Mouse (Mus musculus) forebrain, embryonic 13.5 days (tissue): ENCODE measurements around the gene St6gal1. TPM values are rescaled to one million over a fixed set of nuclear protein-coding genes. Genes with fewer than 3 reads are reported as not detected.

ENCODE experiments used
- ATAC-seq: fragments of 200-750 bp; cut with Nextera tagmentation; 2 replicates; pipeline ENCODE4 v1.8.0; 2017
- H3K27ac ChIP-seq: fragments of 300-500 bp; sonication (generic); 2 replicates; pipeline ENCODE4 v1.5.1; 2015; ENCODE audit warnings: inconsistent platforms, mild to moderate bottlenecking, moderate library complexity
- H3K27me3 ChIP-seq: fragments of 300-500 bp; sonication (generic); 2 replicates; pipeline ENCODE4 v1.6.1; 2015; ENCODE audit warnings: mild to moderate bottlenecking, inconsistent platforms
- H3K36me3 ChIP-seq: fragments of 300-500 bp; sonication (generic); 2 replicates; pipeline ENCODE4 v1.6.1; 2015; ENCODE audit warnings: mild to moderate bottlenecking, inconsistent platforms; ENCODE audit not compliant: poor library complexity, severe bottlenecking
- H3K4me1 ChIP-seq: fragments of 300-500 bp; sonication (generic); 2 replicates; pipeline ENCODE4 v1.6.1; 2015; ENCODE audit warnings: inconsistent platforms
- H3K4me2 ChIP-seq: fragments of 300-500 bp; sonication (generic); 2 replicates; pipeline ENCODE4 v1.6.1; 2015; ENCODE audit warnings: inconsistent platforms, mild to moderate bottlenecking, moderate library complexity
- H3K4me3 ChIP-seq: fragments of 300-500 bp; sonication (generic); 2 replicates; pipeline ENCODE4 v1.5.1; 2015; ENCODE audit warnings: mild to moderate bottlenecking, inconsistent platforms
- H3K9ac ChIP-seq: fragments of 300-500 bp; sonication (generic); 2 replicates; pipeline ENCODE4 v1.6.1; 2015; ENCODE audit warnings: mild to moderate bottlenecking, inconsistent platforms
- H3K9me3 ChIP-seq: fragments of 300-500 bp; sonication (generic); replicated peaks from 2 replicates; pipeline ENCODE4 v1.6.1; 2016; ENCODE audit warnings: inconsistent platforms
- WGBS: fragments of 180-500 bp; shearing (Covaris S2); methylation state at CpG from one replicate; pipeline ENCODE4 v1.1.7; 2015; 5-methylcytosine and 5-hydroxymethylcytosine counted together
- polyA plus RNA-seq: library from polyadenylated mRNA; unstranded; fragments of >200 nt; fragmentation: Nextera tagmentation; extraction: Ambion mirVana; gene quantifications from 2 replicates; pipeline ENCODE4 v1.2.1, GENCODE M21; 2015

The St6gal1 gene
- polyA plus RNA-seq, 1 experiment from 2014 or later, result 39.5 TPM

- Histone ChIP-seq H3K4me2 (no peak overlapping the region), H3K27me3 (no peaks in the 10 kb centered on the region), H3K4me3 (no peak overlapping the region), H3K4me1 (no peaks in the 10 kb centered on the region), H3K36me3 (peaks cover 31% of the 10 kb centered on the region), H3K9ac (no peak overlapping the region), H3K9me3 (no peaks in the 10 kb centered on the region), H3K27ac (no peak overlapping the region)
- ATAC-seq, result no peak
- 78% methylated on average over 6 of the region's 6 CpGs for WGBS
Measured at GRCm38 (mm10) chr16:23333875-23334551, 109.5 kb downstream of the St6gal1 start.

- 82% methylated on average over 4 of the region's 4 CpGs for WGBS
- Histone ChIP-seq H3K27me3 (no peaks in the 10 kb centered on the region), H3K4me3 (no peak overlapping the region), H3K9ac (no peak overlapping the region), H3K4me2 (no peak overlapping the region), H3K36me3 (peaks cover 35% of the 10 kb centered on the region), H3K4me1 (no peaks in the 10 kb centered on the region), H3K27ac (no peak overlapping the region), H3K9me3 (no peaks in the 10 kb centered on the region; the same call in 1 of the 2 replicates)
- ATAC-seq, result no peak
Measured at GRCm38 (mm10) chr16:23337317-23337716, 112.8 kb downstream of the St6gal1 start.

- 97% methylated on average over 2 of the region's 2 CpGs for WGBS
Measured at GRCm38 (mm10) chr16:23341254-23341653, 116.7 kb downstream of the St6gal1 start.

GRCm38 (mm10) chr16:23350802-23351201, 126.3 kb downstream of the St6gal1 start:
- no peak overlapping the region for H3K27ac ChIP-seq

More at GRCm38 (mm10) chr16:23341254-23341653, 116.7 kb downstream of the St6gal1 start:
- ATAC-seq, result no peak
- Histone ChIP-seq H3K4me3 (no peak overlapping the region), H3K4me2 (no peak overlapping the region), H3K27ac (no peak overlapping the region), H3K36me3 (peaks cover 39% of the 10 kb centered on the region), H3K9me3 (no peaks in the 10 kb centered on the region; the same call in 1 of the 2 replicates), H3K27me3 (no peaks in the 10 kb centered on the region), H3K4me1 (no peaks in the 10 kb centered on the region), H3K9ac (no peak overlapping the region)

GRCm38 (mm10) chr16:23361031-23361430, 136.5 kb downstream of the St6gal1 start:
- H3K36me3 ChIP-seq, result peaks cover 44% of the 10 kb centered on the region

More at GRCm38 (mm10) chr16:23350802-23351201, 126.3 kb downstream of the St6gal1 start:
- Histone ChIP-seq H3K4me1 (peaks cover 13% of the 10 kb centered on the region), H3K36me3 (peaks cover 12% of the 10 kb centered on the region; the same call in 1 of the 2 replicates), H3K9me3 (no peaks in the 10 kb centered on the region), H3K4me2 (no peak overlapping the region), H3K4me3 (no peak overlapping the region), H3K27me3 (no peaks in the 10 kb centered on the region), H3K9ac (no peak overlapping the region)
- 7% methylated on average over 2 of the region's 2 CpGs for WGBS
- ATAC-seq, result 0 out of 2 replicates have a peak, but pooled peaks have one; percentile 38

GRCm38 (mm10) chr16:23361434-23361970, 137.0 kb downstream of the St6gal1 start:
- peaks cover 39% of the 10 kb centered on the region for H3K36me3 ChIP-seq
- WGBS, result 72% methylated on average over 3 of the region's 3 CpGs
- no peaks in the 10 kb centered on the region for H3K27me3 ChIP-seq
- no peak overlapping the region for H3K27ac ChIP-seq
- no peaks in the 10 kb centered on the region for H3K9me3 ChIP-seq
- no peak for ATAC-seq
- H3K4me3 ChIP-seq, result no peak overlapping the region
- H3K4me1 ChIP-seq, result no peaks in the 10 kb centered on the region
- H3K4me2 ChIP-seq, result no peak overlapping the region
- no peak overlapping the region for H3K9ac ChIP-seq

More at GRCm38 (mm10) chr16:23361031-23361430, 136.5 kb downstream of the St6gal1 start:
- Histone ChIP-seq H3K9me3 (no peaks in the 10 kb centered on the region), H3K9ac (no peak overlapping the region), H3K27ac (no peak overlapping the region), H3K4me2 (no peak overlapping the region), H3K4me1 (no peaks in the 10 kb centered on the region), H3K27me3 (no peaks in the 10 kb centered on the region), H3K4me3 (no peak overlapping the region)
- WGBS, result 91% methylated on average over 4 of the region's 4 CpGs
- ATAC-seq, result no peak

- WGBS, result 54% methylated on average over 2 of the region's 2 CpGs
- no peak overlapping the region for H3K9ac ChIP-seq
- H3K27me3 ChIP-seq, result no peaks in the 10 kb centered on the region
- H3K4me2 ChIP-seq, result no peak overlapping the region
- no peak overlapping the region for H3K4me3 ChIP-seq
- ATAC-seq, result 0 out of 2 replicates have a peak, but pooled peaks have one; percentile 27
- H3K36me3 ChIP-seq, result peaks cover 10% of the 10 kb centered on the region
- H3K9me3 ChIP-seq, result no peaks in the 10 kb centered on the region
- no peaks in the 10 kb centered on the region for H3K4me1 ChIP-seq
- H3K27ac ChIP-seq, result no peak overlapping the region
Measured at GRCm38 (mm10) chr16:23364328-23364990, 139.9 kb downstream of the St6gal1 start.

GRCm38 (mm10) chr16:23369124-23369523, 144.6 kb downstream of the St6gal1 start:
- H3K9me3 ChIP-seq, result no peaks in the 10 kb centered on the region
- no peaks in the 10 kb centered on the region for H3K4me1 ChIP-seq
- H3K36me3 ChIP-seq, result no peaks in the 10 kb centered on the region
- H3K9ac ChIP-seq, result no peak overlapping the region
- no peak overlapping the region for H3K27ac ChIP-seq
- no peak overlapping the region for H3K4me2 ChIP-seq
- no peaks in the 10 kb centered on the region for H3K27me3 ChIP-seq
- WGBS, result 47% methylated on average over 3 of the region's 3 CpGs
- no peak for ATAC-seq
- H3K4me3 ChIP-seq, result no peak overlapping the region

- no peaks in the 10 kb centered on the region for H3K9me3 ChIP-seq
- ATAC-seq, result no peak
- no peaks in the 10 kb centered on the region for H3K4me1 ChIP-seq
- no peaks in the 10 kb centered on the region for H3K27me3 ChIP-seq
- WGBS, result 91% methylated on average over 7 of the region's 7 CpGs
- H3K36me3 ChIP-seq, result no peaks in the 10 kb centered on the region
- H3K9ac ChIP-seq, result no peak overlapping the region
- H3K4me2 ChIP-seq, result no peak overlapping the region
- no peak overlapping the region for H3K27ac ChIP-seq
- no peak overlapping the region for H3K4me3 ChIP-seq
Measured at GRCm38 (mm10) chr16:23370724-23371123, 146.2 kb downstream of the St6gal1 start.

- Histone ChIP-seq H3K9me3 (no peaks in the 10 kb centered on the region), H3K27me3 (no peaks in the 10 kb centered on the region), H3K9ac (no peak overlapping the region), H3K4me3 (no peak overlapping the region), H3K27ac (no peak overlapping the region), H3K36me3 (no peaks in the 10 kb centered on the region), H3K4me2 (no peak overlapping the region), H3K4me1 (no peaks in the 10 kb centered on the region)
- 85% methylated on average over 2 of the region's 2 CpGs for WGBS
- no peak for ATAC-seq
Measured at GRCm38 (mm10) chr16:23372340-23372739, 147.8 kb downstream of the St6gal1 start.

- no peaks in the 10 kb centered on the region for H3K4me1 ChIP-seq
- H3K9me3 ChIP-seq, result no peaks in the 10 kb centered on the region
- H3K27ac ChIP-seq, result no peak overlapping the region
- H3K36me3 ChIP-seq, result no peaks in the 10 kb centered on the region
- ATAC-seq, result no peak
- H3K4me2 ChIP-seq, result no peak overlapping the region
- no peak overlapping the region for H3K4me3 ChIP-seq
- no peaks in the 10 kb centered on the region for H3K27me3 ChIP-seq
- 83% methylated on average over 4 of the region's 4 CpGs for WGBS
- no peak overlapping the region for H3K9ac ChIP-seq
Measured at GRCm38 (mm10) chr16:23374068-23374467, 149.5 kb downstream of the St6gal1 start.

- H3K9ac ChIP-seq, result no peak overlapping the region
- no peak overlapping the region for H3K4me3 ChIP-seq
- no peaks in the 10 kb centered on the region for H3K4me1 ChIP-seq
- H3K9me3 ChIP-seq, result no peaks in the 10 kb centered on the region
- H3K36me3 ChIP-seq, result no peaks in the 10 kb centered on the region
- H3K4me2 ChIP-seq, result no peak overlapping the region
- no peak for ATAC-seq
- 78% methylated on average over 5 of the region's 5 CpGs for WGBS
- H3K27me3 ChIP-seq, result no peaks in the 10 kb centered on the region
- H3K27ac ChIP-seq, result no peak overlapping the region
Measured at GRCm38 (mm10) chr16:23374938-23375337, 150.4 kb downstream of the St6gal1 start.
